Mouse (Mus musculus) limb, embryonic 12.5 days (tissue): Measurements from ENCODE around the gene Rabep2. TPM values are rescaled to one million over a fixed set of nuclear protein-coding genes. Genes with fewer than 3 reads are reported as not detected.
A peak's percentile ranks its signal among the peaks of the same experiment; 100 is the strongest.

Experiments
- ATAC-seq: fragments of 200-750 bp; cut with Nextera tagmentation; 2 replicates; pipeline ENCODE4 v1.8.0; 2017; ENCODE audit warnings: low read depth, moderate TSS enrichment; ENCODE audit not compliant: insufficient number of reproducible peaks, insufficient read depth, low FRiP score, low TSS enrichment
- H3K27ac ChIP-seq: fragments of 300-500 bp; sonication (generic); 2 replicates; pipeline ENCODE4 v1.5.1; 2016; ENCODE audit warnings: mild to moderate bottlenecking, moderate library complexity
- H3K27me3 ChIP-seq: fragments of 300-500 bp; sonication (generic); 2 replicates; pipeline ENCODE4 v1.6.1; 2016; ENCODE audit warnings: mild to moderate bottlenecking, moderate library complexity
- H3K36me3 ChIP-seq: fragments of 300-500 bp; sonication (generic); 2 replicates; pipeline ENCODE4 v1.6.1; 2016; ENCODE audit warnings: mild to moderate bottlenecking, moderate library complexity
- H3K4me1 ChIP-seq: fragments of 300-500 bp; sonication (generic); replicated peaks from 2 replicates; pipeline ENCODE4 v1.6.1; 2016
- H3K4me2 ChIP-seq: fragments of 300-500 bp; sonication (generic); 2 replicates; pipeline ENCODE4 v1.6.1; 2016; ENCODE audit warnings: mild to moderate bottlenecking, moderate library complexity
- H3K4me3 ChIP-seq: fragments of 300-500 bp; sonication (generic); replicated peaks from 2 replicates; pipeline ENCODE4 v1.5.1; 2016; ENCODE audit warnings: mild to moderate bottlenecking
- H3K9ac ChIP-seq: fragments of 300-500 bp; sonication (generic); replicated peaks from 2 replicates; pipeline ENCODE4 v1.6.1; 2016; ENCODE audit warnings: mild to moderate bottlenecking, moderate library complexity
- H3K9me3 ChIP-seq: fragments of 300-500 bp; sonication (generic); 2 replicates; pipeline ENCODE4 v1.6.1; 2016; ENCODE audit warnings: mild to moderate bottlenecking, moderate library complexity
- WGBS: fragments of 180-500 bp; shearing (Covaris S2); methylation state at CpG from one replicate; pipeline ENCODE4 v1.1.7; 2016; 5-methylcytosine and 5-hydroxymethylcytosine counted together
- polyA plus RNA-seq: library from polyadenylated mRNA; unstranded; fragments of >200 nt; fragmentation: Nextera tagmentation; extraction: Ambion mirVana; gene quantifications from 2 replicates; pipeline ENCODE4 v1.2.1, GENCODE M21; 2016

The Rabep2 gene
- polyA plus RNA-seq, 1 experiment from 2014 or later = 37.1 TPM

DNA sequence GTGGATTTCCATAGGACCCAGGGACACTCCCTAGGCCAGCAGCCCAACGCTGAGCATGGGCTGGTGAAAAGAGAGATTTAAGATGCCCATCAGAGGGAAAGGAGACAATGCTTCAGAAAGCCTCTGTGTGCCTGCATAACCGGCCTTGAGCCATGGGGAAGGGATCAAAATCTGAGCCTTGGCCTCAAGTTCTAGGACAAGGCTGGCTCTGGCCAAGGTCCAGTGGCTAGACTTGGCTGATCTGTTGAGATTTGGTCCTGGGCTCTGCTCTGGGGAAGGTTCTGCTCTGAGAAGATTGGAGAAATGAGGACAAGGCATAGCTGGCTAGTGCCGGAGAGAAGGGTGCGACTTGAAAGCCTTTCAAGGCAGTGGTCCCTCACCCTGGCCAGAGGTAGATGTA lies 17.5 kb upstream of the Rabep2 start:
- WGBS = 87% methylated on average over 4 of the region's 4 CpGs
- no peaks in the 10 kb centered on the region for H3K36me3 ChIP-seq
- no peak overlapping the region for H3K4me3 ChIP-seq
- H3K27me3 ChIP-seq = peaks cover 9% of the 10 kb centered on the region; the same call in 1 of the 2 replicates
- H3K27ac ChIP-seq = no peak overlapping the region
- ATAC-seq = no peak
- H3K9me3 ChIP-seq = no peaks in the 10 kb centered on the region
- H3K9ac ChIP-seq = no peak overlapping the region
- H3K4me2 ChIP-seq = no peak overlapping the region
- no peaks in the 10 kb centered on the region for H3K4me1 ChIP-seq

GRCm38 (mm10) chr7:126414725-126415124 lies 13.8 kb upstream of the Rabep2 start, which contains the start of gene Cd19:
Cd19 (minus strand) TSS chr7:126414889.
- WGBS = 82% methylated on average over 6 of the region's 6 CpGs
- peaks cover 4% of the 10 kb centered on the region; the same call in 1 of the 2 replicates for H3K4me1 ChIP-seq
- no peak within 1 kb of the TSS for H3K4me2 ChIP-seq
- H3K27ac ChIP-seq = no peak within 1 kb of the TSS
- H3K36me3 ChIP-seq = no peaks in the 10 kb centered on the region
- peaks cover 9% of the 10 kb centered on the region; the same call in 1 of the 2 replicates for H3K27me3 ChIP-seq
- no peak within 1 kb of the TSS for H3K4me3 ChIP-seq
- H3K9ac ChIP-seq = no peak within 1 kb of the TSS
- H3K9me3 ChIP-seq = no peaks in the 10 kb centered on the region
- no peak for ATAC-seq

DNA sequence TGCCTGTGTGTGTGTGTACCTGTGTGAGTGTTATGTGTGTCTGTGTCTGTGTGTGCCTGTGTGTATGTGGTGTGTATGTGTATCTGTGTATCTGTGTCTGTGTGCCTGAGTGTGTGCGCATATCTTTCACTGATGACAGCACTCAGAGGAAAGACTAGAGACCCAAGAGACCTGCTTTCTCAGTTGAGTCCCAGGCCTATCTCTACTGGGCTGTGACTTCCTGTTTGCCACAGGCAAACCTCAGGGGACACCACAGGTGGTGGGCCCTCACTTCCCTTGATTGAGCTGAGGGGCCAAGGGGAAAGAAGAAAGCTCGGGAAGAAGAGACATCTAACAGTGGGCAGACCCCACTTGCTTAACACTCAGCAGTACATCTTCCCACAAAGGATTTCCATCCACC lies 11.9 kb upstream of the Rabep2 start:
- Histone ChIP-seq H3K4me2 (no peak overlapping the region), H3K27ac (no peak overlapping the region), H3K4me3 (no peak overlapping the region), H3K36me3 (no peaks in the 10 kb centered on the region), H3K4me1 (peaks cover 4% of the 10 kb centered on the region; the same call in 1 of the 2 replicates), H3K9ac (no peak overlapping the region), H3K27me3 (peaks cover 9% of the 10 kb centered on the region; the same call in 1 of the 2 replicates), H3K9me3 (no peaks in the 10 kb centered on the region)
- 76% methylated on average over 2 of the region's 2 CpGs for WGBS
- ATAC-seq = no peak

GRCm38 (mm10) chr7:126417045-126417444 lies 11.5 kb upstream of the Rabep2 start:
- no peak for ATAC-seq
- peaks cover 4% of the 10 kb centered on the region; the same call in 1 of the 2 replicates for H3K4me1 ChIP-seq
- H3K4me2 ChIP-seq = no peak overlapping the region
- peaks cover 9% of the 10 kb centered on the region; the same call in 1 of the 2 replicates for H3K27me3 ChIP-seq
- 55% methylated on average over 8 of the region's 8 CpGs for WGBS
- H3K36me3 ChIP-seq = no peaks in the 10 kb centered on the region
- H3K27ac ChIP-seq = no peak overlapping the region
- no peak overlapping the region for H3K4me3 ChIP-seq
- no peaks in the 10 kb centered on the region for H3K9me3 ChIP-seq
- H3K9ac ChIP-seq = no peak overlapping the region

DNA sequence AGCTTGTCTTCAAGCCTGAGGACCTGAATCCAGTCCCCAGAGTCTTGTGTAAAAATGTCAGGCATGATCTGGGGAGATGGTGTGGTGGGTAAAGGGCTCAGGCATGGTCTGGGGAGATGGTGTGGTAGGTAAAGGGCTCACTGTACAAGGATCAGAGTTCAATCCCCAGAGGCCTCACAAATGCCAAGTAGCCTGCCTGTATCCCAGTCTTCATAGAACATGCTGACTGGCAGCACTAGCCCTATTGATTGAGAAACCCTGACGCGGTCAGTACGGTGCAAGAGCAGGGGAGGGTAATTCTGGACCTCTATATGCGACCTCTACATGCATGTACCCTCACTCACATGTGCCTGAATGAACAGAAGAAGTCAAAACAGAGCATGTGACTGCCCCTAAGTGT lies 11.0 kb upstream of the Rabep2 start:
- Histone ChIP-seq H3K4me1 (peaks cover 4% of the 10 kb centered on the region; the same call in 1 of the 2 replicates), H3K27ac (no peak overlapping the region), H3K9ac (no peak overlapping the region), H3K9me3 (no peaks in the 10 kb centered on the region), H3K36me3 (no peaks in the 10 kb centered on the region), H3K4me3 (no peak overlapping the region), H3K27me3 (peaks cover 9% of the 10 kb centered on the region; the same call in 1 of the 2 replicates), H3K4me2 (no peak overlapping the region)
- ATAC-seq = no peak
- 91% methylated on average over 4 of the region's 4 CpGs for WGBS

- H3K4me2 ChIP-seq = no peak overlapping the region
- no peak for ATAC-seq
- no peaks in the 10 kb centered on the region for H3K36me3 ChIP-seq
- no peak overlapping the region for H3K27ac ChIP-seq
- H3K9me3 ChIP-seq = no peaks in the 10 kb centered on the region
- no peak overlapping the region for H3K4me3 ChIP-seq
- H3K4me1 ChIP-seq = peaks cover 4% of the 10 kb centered on the region; the same call in 1 of the 2 replicates
- WGBS = 76% methylated on average over 3 of the region's 3 CpGs
- no peak overlapping the region for H3K9ac ChIP-seq
- H3K27me3 ChIP-seq = peaks cover 8% of the 10 kb centered on the region; the same call in 1 of the 2 replicates
Observed at GRCm38 (mm10) chr7:126418496-126418895, 10.1 kb upstream of the Rabep2 start.

- Histone ChIP-seq H3K9ac (no peak overlapping the region), H3K4me3 (no peak overlapping the region), H3K9me3 (0 out of 2 replicates have a peak, but pooled peaks cover 7% of the 10 kb centered on the region), H3K4me1 (peaks cover 3% of the 10 kb centered on the region; the same call in 1 of the 2 replicates), H3K27me3 (no peaks in the 10 kb centered on the region), H3K4me2 (no peak overlapping the region), H3K27ac (no peak overlapping the region), H3K36me3 (no peaks in the 10 kb centered on the region)
- WGBS = 88% methylated on average over 5 of the region's 5 CpGs
- ATAC-seq = no peak
Observed at GRCm38 (mm10) chr7:126421756-126422155, 6.8 kb upstream of the Rabep2 start.

- no peak for ATAC-seq
- 0 out of 2 replicates have a peak, but pooled peaks cover 7% of the 10 kb centered on the region for H3K9me3 ChIP-seq
Observed at GRCm38 (mm10) chr7:126424161-126424560, 4.4 kb upstream of the Rabep2 start.

GRCm38 (mm10) chr7:126427323-126427860 lies 1.2 kb upstream of the Rabep2 start:
- peaks cover 10% of the 10 kb centered on the region; the same call in 1 of the 2 replicates for H3K36me3 ChIP-seq
- no peak overlapping the region for H3K27ac ChIP-seq
- peak overlapping the region; percentile 13; the same call in 1 of the 2 replicates for H3K4me2 ChIP-seq
- no peak for ATAC-seq
- no peak overlapping the region for H3K9ac ChIP-seq
- peak overlapping the region; percentile 66 for H3K4me3 ChIP-seq
- WGBS = 42% methylated on average over 13 of the region's 13 CpGs
- H3K9me3 ChIP-seq = 0 out of 2 replicates have a peak, but pooled peaks cover 7% of the 10 kb centered on the region
- H3K27me3 ChIP-seq = no peaks in the 10 kb centered on the region
- H3K4me1 ChIP-seq = peaks cover 18% of the 10 kb centered on the region

More at GRCm38 (mm10) chr7:126424161-126424560, 4.4 kb upstream of the Rabep2 start:
- Histone ChIP-seq H3K4me3 (no peak overlapping the region), H3K4me1 (peaks cover 10% of the 10 kb centered on the region; the same call in 1 of the 2 replicates), H3K9ac (no peak overlapping the region), H3K27me3 (no peaks in the 10 kb centered on the region), H3K4me2 (no peak overlapping the region), H3K27ac (no peak overlapping the region), H3K36me3 (no peaks in the 10 kb centered on the region)
- WGBS = 77% methylated on average over 6 of the region's 6 CpGs

DNA sequence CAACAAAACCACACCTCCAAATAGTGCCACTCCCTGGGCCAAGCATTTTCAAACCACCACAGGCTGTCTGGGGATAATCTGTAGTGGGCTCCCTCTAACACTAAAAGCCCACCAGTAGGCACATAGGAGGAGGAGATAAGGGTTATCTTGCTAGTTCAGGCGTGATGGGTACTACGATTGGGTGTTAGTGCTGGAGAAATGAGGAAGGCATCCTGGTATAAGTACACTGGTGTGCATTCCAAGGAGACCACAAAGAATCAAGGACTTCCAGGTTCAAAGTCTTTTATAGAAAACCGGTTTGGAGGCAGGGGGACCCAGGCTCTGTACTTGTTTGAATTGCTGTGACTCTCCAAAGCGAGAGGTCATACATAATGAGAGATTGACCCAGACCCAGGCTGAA lies 405 bp upstream of the Rabep2 start:
- Histone ChIP-seq H3K9me3 (0 out of 2 replicates have a peak, but pooled peaks cover 7% of the 10 kb centered on the region), H3K36me3 (peaks cover 16% of the 10 kb centered on the region; the same call in 1 of the 2 replicates), H3K4me2 (peak overlapping the region; percentile 78), H3K4me1 (peaks cover 18% of the 10 kb centered on the region), H3K27ac (peak overlapping the region; percentile 94), H3K27me3 (no peaks in the 10 kb centered on the region), H3K4me3 (peak overlapping the region; percentile 66), H3K9ac (peak overlapping the region; percentile 80)
- 0 out of 2 replicates have a peak, but pooled peaks have one; percentile 1 for ATAC-seq
- 22% methylated on average over 4 of the region's 4 CpGs for WGBS

GRCm38 (mm10) chr7:126429503-126429898 lies 942 bp downstream of the Rabep2 start:
- ATAC-seq = peak; percentile 26; the same call in 1 of the 2 replicates
- Histone ChIP-seq H3K9me3 (0 out of 2 replicates have a peak, but pooled peaks cover 7% of the 10 kb centered on the region), H3K9ac (peak overlapping the region; percentile 80), H3K4me3 (peak overlapping the region; percentile 66), H3K36me3 (peaks cover 29% of the 10 kb centered on the region; the same call in 1 of the 2 replicates), H3K4me2 (peak overlapping the region; percentile 78), H3K27ac (no peak overlapping the region), H3K4me1 (peaks cover 18% of the 10 kb centered on the region), H3K27me3 (no peaks in the 10 kb centered on the region)
- 35% methylated on average over 15 of the region's 15 CpGs for WGBS
